Mouse (Mus musculus) midbrain, embryonic 16.5 days (tissue): ENCODE measurements around the gene Trappc11. TPM values are rescaled to one million over a fixed set of nuclear protein-coding genes. Genes with fewer than 3 reads are reported as not detected.

ENCODE experiments used
- ATAC-seq: fragments of 200-750 bp; cut with Nextera tagmentation; 2 replicates; pipeline ENCODE4 v1.8.0; 2017; ENCODE audit warnings: moderate TSS enrichment
- H3K27ac ChIP-seq: fragments of 300-500 bp; sonication (generic); 2 replicates; pipeline ENCODE4 v1.5.1; 2014; ENCODE audit warnings: mild to moderate bottlenecking, low read length, mixed read lengths
- H3K27me3 ChIP-seq: fragments of 300-500 bp; sonication (generic); 2 replicates; pipeline ENCODE4 v1.6.1; 2014; ENCODE audit warnings: low read depth, low read length, mixed read lengths; ENCODE audit not compliant: control insufficient read depth, insufficient read depth
- H3K36me3 ChIP-seq: fragments of 300-500 bp; sonication (generic); 2 replicates; pipeline ENCODE4 v1.6.1; 2014; ENCODE audit warnings: mild to moderate bottlenecking, low read length, moderate library complexity, mixed read lengths; ENCODE audit not compliant: control insufficient read depth, insufficient read depth
- H3K4me1 ChIP-seq: fragments of 300-500 bp; sonication (generic); 2 replicates; pipeline ENCODE4 v1.6.1; 2014; ENCODE audit warnings: mild to moderate bottlenecking, low read length, mixed read lengths; ENCODE audit not compliant: control insufficient read depth, insufficient read depth
- H3K4me2 ChIP-seq: fragments of 300-500 bp; sonication (generic); 2 replicates; pipeline ENCODE4 v1.6.1; 2014; ENCODE audit warnings: mild to moderate bottlenecking, low read length, mixed read lengths
- H3K4me3 ChIP-seq: fragments of 300-500 bp; sonication (generic); 2 replicates; pipeline ENCODE4 v1.5.1; 2014; ENCODE audit warnings: low read depth, mild to moderate bottlenecking, low read length, moderate library complexity, mixed read lengths
- H3K9ac ChIP-seq: fragments of 300-500 bp; sonication (generic); 2 replicates; pipeline ENCODE4 v1.6.1; 2014; ENCODE audit warnings: low read depth, low read length, mixed read lengths
- H3K9me3 ChIP-seq: fragments of 300-500 bp; sonication (generic); replicated peaks from 2 replicates; pipeline ENCODE4 v1.6.1; 2014; ENCODE audit warnings: mild to moderate bottlenecking, low read length, mixed read lengths; ENCODE audit not compliant: control insufficient read depth, poor library complexity, severe bottlenecking
- WGBS: fragments of 180-500 bp; shearing (Covaris S2); extraction: QIAGEN DNeasy Blood & Tissue Kit; methylation state at CpG from one replicate; pipeline ENCODE4 v1.1.7; 2014; 5-methylcytosine and 5-hydroxymethylcytosine counted together
- polyA plus RNA-seq: library from polyadenylated mRNA; unstranded; fragments of >200 nt; fragmentation: Nextera tagmentation; extraction: Ambion mirVana; gene quantifications from 2 replicates; pipeline ENCODE4 v1.2.1, GENCODE M21; 2015

Trappc11 gene
- 41.4 and 43.6 TPM in 2 replicates for polyA plus RNA-seq

DNA sequence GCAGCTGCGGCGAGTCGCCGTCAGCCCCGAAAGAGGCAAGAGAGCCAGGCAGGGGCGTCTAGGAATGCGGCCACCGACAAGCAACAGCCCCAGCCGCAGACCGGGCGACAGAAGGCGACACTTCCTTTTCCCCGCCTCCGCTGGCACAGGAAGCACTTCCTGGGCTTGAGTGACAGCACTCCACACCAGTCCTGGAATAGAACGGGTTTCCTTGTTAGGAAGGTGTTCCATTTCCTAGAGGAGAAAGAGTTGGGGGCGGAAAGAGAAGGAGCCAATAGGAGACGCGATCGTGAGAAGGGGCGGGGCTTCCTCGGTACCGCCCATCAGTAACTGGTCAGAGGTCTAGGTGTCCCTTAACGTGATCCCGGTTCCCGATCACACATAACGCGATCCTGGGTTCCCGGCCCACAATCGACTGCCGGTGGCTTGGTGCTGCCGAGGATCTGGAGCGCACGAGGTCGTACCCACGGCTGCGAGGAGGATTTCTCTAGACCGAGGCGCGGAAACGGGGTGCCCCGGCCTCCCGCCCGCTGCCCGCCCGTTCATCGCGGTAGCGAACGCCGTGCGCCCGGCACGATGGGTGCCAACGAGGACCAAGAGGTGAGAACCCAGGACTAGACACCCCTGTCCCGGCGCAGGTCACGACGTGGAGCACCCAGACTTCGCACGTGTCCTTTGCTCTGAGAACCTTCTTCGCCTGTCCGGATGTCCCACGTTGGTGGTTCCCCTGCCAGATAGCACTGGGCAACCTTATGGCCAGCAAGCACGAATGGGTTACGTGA, at the start of gene Trappc11, which contains the start of gene Rwdd4a:
Trappc11 (minus strand) TSS at position 127 of the 782 bp plus-strand sequence.
Rwdd4a (plus strand) TSS at position 321 of the 782 bp plus-strand sequence.
- peak; percentile 100 for ATAC-seq
- H3K36me3 ChIP-seq, result peaks cover 5% of the 10 kb centered on the region
- peaks cover 27% of the 10 kb centered on the region for H3K4me1 ChIP-seq
- H3K27ac ChIP-seq, result peak within 1 kb of the TSS; percentile 85
- peak within 1 kb of the TSS; percentile 89 for H3K9ac ChIP-seq
- H3K4me3 ChIP-seq, result peak within 1 kb of the TSS; percentile 57
- WGBS, result under 1% methylated on average over 65 of the region's 65 CpGs
- H3K27me3 ChIP-seq, result no peaks in the 10 kb centered on the region
- no peaks in the 10 kb centered on the region for H3K9me3 ChIP-seq
- peak within 1 kb of the TSS; percentile 91 for H3K4me2 ChIP-seq

GRCm38 (mm10) chr8:47581454-47581853, 48.2 kb upstream of the Trappc11 start:
- 71% methylated on average over 7 of the region's 7 CpGs for WGBS
- Histone ChIP-seq H3K27me3 (no peaks in the 10 kb centered on the region), H3K36me3 (no peaks in the 10 kb centered on the region), H3K4me1 (no peaks in the 10 kb centered on the region), H3K9ac (no peak overlapping the region), H3K4me3 (no peak overlapping the region), H3K4me2 (no peak overlapping the region), H3K27ac (no peak overlapping the region), H3K9me3 (no peaks in the 10 kb centered on the region)
- peak; percentile 51; the same call in 1 of the 2 replicates for ATAC-seq

- H3K9me3 ChIP-seq, result no peaks in the 10 kb centered on the region
- no peak for ATAC-seq
- no peak overlapping the region for H3K27ac ChIP-seq
- H3K36me3 ChIP-seq, result no peaks in the 10 kb centered on the region
- no peaks in the 10 kb centered on the region for H3K27me3 ChIP-seq
- no peak overlapping the region for H3K4me2 ChIP-seq
- no peaks in the 10 kb centered on the region for H3K4me1 ChIP-seq
- H3K9ac ChIP-seq, result no peak overlapping the region
- 83% methylated on average over 7 of the region's 7 CpGs for WGBS
- H3K4me3 ChIP-seq, result no peak overlapping the region
These were observed 40.2 kb upstream of the Trappc11 start for GRCm38 (mm10) chr8:47573482-47573881.

DNA sequence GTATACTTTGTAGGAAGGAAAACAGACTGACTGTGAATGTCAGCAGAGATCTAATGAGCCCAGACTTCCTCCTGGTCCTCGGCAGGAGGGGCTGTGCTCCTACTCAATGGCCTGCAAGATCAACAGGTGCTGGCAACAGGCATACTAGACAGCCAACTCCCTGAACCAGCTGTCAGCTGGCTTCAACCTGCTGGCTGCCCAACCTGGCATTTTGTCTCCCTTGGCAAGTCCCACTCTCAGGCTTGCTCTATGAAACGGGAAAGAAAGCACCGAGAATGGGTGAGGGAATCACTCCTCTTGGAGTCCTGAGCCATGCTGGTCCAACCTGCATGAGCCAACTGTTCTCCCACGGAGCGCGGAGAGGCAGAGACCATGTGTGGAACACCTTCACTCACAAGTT, 36.9 kb upstream of the Trappc11 start:
- no peak overlapping the region for H3K4me3 ChIP-seq
- H3K27me3 ChIP-seq, result no peaks in the 10 kb centered on the region
- 91% methylated on average over 6 of the region's 6 CpGs for WGBS

DNA sequence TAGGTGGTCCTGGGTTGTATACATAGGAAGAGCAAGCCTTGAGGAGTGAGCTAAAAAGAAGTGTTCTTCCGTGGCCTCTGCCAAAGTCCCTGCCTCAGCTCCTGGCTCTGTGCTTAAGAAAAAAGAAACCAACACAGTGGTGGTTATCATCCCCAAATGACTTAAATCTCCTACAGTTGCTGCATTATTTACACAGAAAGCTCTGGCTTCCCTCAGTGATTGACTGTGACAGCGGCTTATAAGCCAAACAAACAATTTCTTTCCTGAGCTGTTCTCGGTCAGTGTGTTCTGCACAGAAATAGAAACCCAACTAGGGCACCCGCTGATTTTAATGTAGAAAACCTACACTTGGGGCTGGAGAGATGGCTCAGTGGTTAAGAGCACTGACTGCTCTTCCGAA, 34.8 kb upstream of the Trappc11 start:
- Histone ChIP-seq H3K4me3 (no peak overlapping the region), H3K9me3 (no peaks in the 10 kb centered on the region), H3K4me1 (no peaks in the 10 kb centered on the region), H3K27me3 (no peaks in the 10 kb centered on the region), H3K27ac (no peak overlapping the region), H3K36me3 (no peaks in the 10 kb centered on the region), H3K4me2 (no peak overlapping the region), H3K9ac (no peak overlapping the region)
- no peak for ATAC-seq
- WGBS, result 82% methylated on average over 5 of the region's 5 CpGs

More for the DNA sequence above, 36.9 kb upstream of the Trappc11 start:
- no peaks in the 10 kb centered on the region for H3K36me3 ChIP-seq
- no peaks in the 10 kb centered on the region for H3K9me3 ChIP-seq
- ATAC-seq, result no peak
- H3K4me1 ChIP-seq, result no peaks in the 10 kb centered on the region
- H3K9ac ChIP-seq, result no peak overlapping the region
- H3K27ac ChIP-seq, result no peak overlapping the region
- no peak overlapping the region for H3K4me2 ChIP-seq

DNA sequence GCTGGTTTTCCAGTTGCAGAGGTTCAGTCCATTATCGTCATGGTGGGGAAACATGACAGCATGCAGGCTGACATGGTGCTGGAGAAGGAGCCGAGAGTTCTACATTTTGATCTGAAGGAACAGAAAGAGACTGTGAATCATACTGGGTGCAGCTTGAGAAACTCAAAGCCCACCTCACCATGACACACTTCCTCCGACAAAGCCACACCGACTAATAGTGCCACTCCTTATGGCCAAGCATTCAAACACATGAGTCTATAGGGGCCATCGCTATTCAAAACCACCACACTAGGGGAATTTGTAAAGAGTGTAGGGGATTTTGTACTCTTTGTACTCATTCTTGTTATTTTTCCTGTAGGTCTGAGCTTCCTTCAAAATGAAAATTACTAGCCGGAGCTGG, 33.3 kb upstream of the Trappc11 start:
- ATAC-seq, result no peak
- no peak overlapping the region for H3K4me2 ChIP-seq
- no peaks in the 10 kb centered on the region for H3K9me3 ChIP-seq
- H3K9ac ChIP-seq, result no peak overlapping the region
- no peaks in the 10 kb centered on the region for H3K27me3 ChIP-seq
- no peaks in the 10 kb centered on the region for H3K36me3 ChIP-seq
- no peaks in the 10 kb centered on the region for H3K4me1 ChIP-seq
- H3K27ac ChIP-seq, result no peak overlapping the region
- WGBS, result 87% methylated on average over 6 of the region's 6 CpGs
- H3K4me3 ChIP-seq, result no peak overlapping the region

- no peak overlapping the region for H3K27ac ChIP-seq
- no peak overlapping the region for H3K4me3 ChIP-seq
- no peak overlapping the region for H3K9ac ChIP-seq
- H3K4me1 ChIP-seq, result no peaks in the 10 kb centered on the region
- no peaks in the 10 kb centered on the region for H3K36me3 ChIP-seq
- 90% methylated on average over 7 of the region's 7 CpGs for WGBS
- H3K4me2 ChIP-seq, result no peak overlapping the region
- H3K9me3 ChIP-seq, result no peaks in the 10 kb centered on the region
- ATAC-seq, result no peak
- H3K27me3 ChIP-seq, result no peaks in the 10 kb centered on the region
These were observed 27.5 kb upstream of the Trappc11 start for GRCm38 (mm10) chr8:47560801-47561200.

GRCm38 (mm10) chr8:47558274-47558673, 25.0 kb upstream of the Trappc11 start:
- no peak overlapping the region for H3K4me3 ChIP-seq
- no peak for ATAC-seq
- H3K9ac ChIP-seq, result no peak overlapping the region
- no peaks in the 10 kb centered on the region for H3K27me3 ChIP-seq
- peaks cover 3% of the 10 kb centered on the region; the same call in 1 of the 2 replicates for H3K36me3 ChIP-seq
- WGBS, result 39% methylated on average over 7 of the region's 7 CpGs
- H3K27ac ChIP-seq, result no peak overlapping the region
- H3K4me1 ChIP-seq, result no peaks in the 10 kb centered on the region
- no peak overlapping the region for H3K4me2 ChIP-seq
- H3K9me3 ChIP-seq, result no peaks in the 10 kb centered on the region

DNA sequence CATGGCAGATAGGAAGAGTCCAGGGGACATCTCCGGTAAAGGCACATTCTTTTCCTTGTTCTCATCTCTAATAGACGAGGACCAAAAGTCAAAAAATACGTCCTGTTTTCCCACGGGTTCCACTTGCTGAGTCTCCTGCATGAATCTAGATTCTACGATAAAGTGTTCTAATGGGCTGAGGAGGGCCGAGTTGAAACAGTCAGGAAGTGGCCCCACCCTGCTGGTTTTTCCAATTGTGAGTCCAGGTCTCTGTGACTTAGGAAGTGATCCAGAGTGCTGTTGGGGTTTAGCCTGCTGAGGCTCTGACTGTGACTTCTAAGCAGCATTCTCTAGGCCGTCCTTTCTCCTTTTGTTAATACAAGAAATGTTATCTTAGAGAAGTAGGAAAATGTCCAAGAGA, 23.2 kb upstream of the Trappc11 start:
- H3K9me3 ChIP-seq, result no peaks in the 10 kb centered on the region
- H3K4me3 ChIP-seq, result no peak overlapping the region
- no peak overlapping the region for H3K4me2 ChIP-seq
- ATAC-seq, result no peak
- no peaks in the 10 kb centered on the region for H3K27me3 ChIP-seq
- peaks cover 7% of the 10 kb centered on the region; the same call in 1 of the 2 replicates for H3K36me3 ChIP-seq
- WGBS, result 87% methylated on average over 7 of the region's 7 CpGs
- no peaks in the 10 kb centered on the region for H3K4me1 ChIP-seq
- H3K27ac ChIP-seq, result no peak overlapping the region
- no peak overlapping the region for H3K9ac ChIP-seq
